Mouse (Mus musculus) liver (tissue): ENCODE measurements around the gene Gngt2.
"Not testable (repeated sequence)": the region's sequence is repeated elsewhere in the genome, so short reads cannot be mapped to it uniquely, and the experiment has no call there.

Experiments used
- DNase-seq: peaks from one replicate; pipeline ENCODE4 v3.0.0-alpha.2; 2020; ENCODE audit warnings: mixed read lengths

Gngt2 gene

DNA sequence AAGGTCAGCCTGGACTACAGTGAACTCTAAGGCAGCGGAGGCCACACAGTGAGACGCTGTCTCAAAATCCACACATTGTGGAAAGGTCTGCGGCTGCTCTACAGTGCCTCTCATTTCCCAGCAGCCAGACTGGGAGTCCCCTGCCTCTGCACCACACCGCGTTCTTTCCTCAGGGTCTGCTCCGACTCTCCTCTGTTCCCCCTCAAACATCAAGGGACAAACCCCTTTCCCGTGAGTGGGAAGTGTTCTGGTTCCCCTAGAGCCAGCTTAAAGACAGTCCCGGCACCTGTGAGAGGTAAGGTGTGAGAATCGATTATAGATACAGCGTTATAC is 4.4 kb downstream of the Gngt2 start:
- DNase-seq = no peak

DNA sequence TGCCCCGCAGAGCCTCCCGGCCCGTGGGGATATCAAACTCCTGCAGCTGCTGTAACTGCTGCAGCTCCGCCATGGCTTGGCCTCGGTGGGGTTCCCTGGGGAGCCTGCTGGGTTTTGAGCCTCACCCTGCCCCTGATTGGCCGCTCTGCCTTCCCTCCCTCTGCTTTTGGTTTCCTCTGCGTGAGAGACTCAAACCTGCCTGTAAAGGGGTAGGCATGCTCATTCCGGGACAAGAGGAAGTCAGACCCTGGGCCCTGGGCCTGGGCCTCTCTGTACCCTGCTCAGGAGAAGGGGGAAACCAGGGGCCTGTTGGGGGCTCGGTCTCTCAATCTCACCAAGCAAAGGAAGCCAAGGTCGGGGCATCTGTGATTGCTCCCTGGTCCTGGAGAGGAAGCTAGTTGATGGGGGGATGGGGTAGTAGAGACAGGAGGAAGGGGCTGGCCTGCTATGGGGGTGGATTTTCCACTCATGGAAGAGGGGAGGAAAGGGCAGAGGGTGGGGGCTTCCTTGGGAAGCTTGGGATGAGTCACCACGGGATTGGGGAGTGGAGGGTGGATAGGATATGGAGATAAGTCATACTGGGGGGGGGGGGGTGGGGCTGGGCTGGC is 5.2 kb downstream of the Gngt2 start, which contains the start of gene Abi3:
Gene Abi3 (minus strand): TSS at position 403 of the 608 bp plus-strand sequence.
- peak; percentile 74 for DNase-seq

DNA sequence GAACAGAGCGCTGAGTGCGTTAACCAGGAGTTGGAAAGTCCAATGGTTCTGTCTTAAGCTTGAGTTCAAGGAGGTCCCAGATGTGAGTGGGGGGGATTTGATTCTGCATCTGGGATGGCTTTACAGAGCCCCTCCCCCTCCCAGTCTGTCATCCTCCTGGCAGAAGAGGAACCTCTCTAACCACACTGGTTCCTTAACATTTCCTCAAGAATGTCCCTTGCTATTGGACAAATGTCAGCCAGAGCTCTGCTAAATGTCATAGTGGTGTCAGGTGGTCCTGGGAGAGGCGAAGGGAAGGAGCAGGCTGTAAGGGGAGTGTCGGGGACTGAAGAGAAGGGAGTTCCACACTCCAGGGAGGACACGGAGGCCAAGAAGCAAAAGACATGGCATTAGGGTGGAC is 5.9 kb downstream of the Gngt2 start:
- no peak for DNase-seq

DNA sequence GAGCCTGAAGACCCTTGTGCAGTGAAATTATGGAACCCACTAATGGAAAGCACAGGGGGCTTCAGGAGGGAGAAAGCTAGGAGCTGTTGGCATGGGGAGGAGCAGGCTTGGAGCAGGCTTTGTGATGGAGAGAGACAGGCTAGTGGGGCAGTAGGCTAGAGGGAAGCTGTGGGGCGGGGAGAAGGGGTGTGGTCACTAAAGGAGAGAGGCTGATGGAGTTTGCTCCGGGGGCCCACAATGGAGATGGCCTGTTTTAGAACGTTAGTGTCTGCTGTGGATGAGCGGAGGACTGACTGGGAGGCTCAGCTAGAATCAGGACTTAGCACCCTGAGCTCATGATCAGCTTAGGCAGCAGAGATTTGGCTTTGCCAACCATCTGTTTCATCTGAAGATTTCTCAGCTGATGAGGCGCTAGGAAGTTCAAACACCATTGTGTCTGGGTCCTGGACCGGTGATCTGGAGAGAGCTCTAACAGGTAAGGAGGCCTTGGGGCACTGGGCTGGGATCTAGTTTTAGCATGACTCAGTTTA is 6.5 kb downstream of the Gngt2 start:
- no peak for DNase-seq

DNA sequence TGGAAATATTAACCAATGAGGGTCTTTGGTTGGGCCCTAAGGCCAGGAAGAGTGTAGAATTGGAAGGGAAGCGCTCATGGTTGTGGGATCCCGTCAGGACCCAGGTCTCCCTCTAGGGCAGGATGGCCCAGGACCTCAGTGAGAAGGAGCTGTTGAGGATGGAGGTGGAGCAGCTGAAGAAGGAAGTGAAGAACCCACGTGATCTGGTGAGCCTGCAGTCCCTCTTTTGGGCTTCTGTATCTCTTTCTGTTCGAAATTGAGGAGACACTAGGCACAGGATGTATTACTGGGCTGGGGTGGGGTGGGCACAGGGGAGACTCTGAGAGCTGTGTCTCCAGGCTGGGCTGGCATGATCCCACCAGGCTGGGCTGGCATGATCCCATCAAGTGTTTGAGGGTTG is 7.9 kb downstream of the Gngt2 start:
- DNase-seq = no peak

DNA sequence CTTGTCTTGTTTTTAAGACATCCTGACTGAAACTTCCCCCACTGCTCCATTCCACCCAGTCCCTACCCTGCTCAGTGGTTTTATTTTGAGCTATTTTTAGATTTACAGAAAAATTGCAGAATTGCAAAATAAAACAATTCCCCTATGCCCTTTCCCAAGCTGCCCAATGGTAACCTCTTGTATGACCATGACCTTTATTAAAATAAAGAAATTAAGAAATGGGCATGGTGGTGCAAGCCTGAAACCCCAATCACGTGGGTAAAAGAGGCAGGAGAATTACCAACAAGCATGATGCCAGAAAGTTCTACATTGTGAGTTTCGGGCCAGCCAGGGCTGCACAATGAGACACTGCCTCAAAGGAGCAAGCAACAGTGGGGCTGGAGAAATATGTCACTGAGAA is 13.9 kb downstream of the Gngt2 start:
- no peak for DNase-seq

DNA sequence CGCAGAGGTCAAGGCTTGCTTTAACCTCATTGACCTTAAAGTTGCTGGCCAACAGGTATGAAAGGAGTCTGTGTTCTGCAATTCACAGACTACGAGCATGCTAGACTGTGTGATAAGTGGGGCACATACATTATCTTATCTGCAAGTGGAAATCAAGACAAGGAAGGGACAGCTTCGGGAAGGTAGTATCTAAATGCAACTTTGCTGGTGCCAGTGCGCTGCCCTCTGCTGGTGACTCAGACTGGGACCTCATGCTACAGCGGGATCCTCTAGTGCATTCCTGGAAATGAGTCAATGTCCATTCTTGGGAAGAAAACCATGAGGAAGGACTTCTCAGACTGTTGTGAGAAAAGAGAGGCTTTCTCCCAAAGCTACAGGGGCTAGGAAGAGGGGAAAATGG is 16.7 kb downstream of the Gngt2 start:
- peak; percentile 64 for DNase-seq

DNA sequence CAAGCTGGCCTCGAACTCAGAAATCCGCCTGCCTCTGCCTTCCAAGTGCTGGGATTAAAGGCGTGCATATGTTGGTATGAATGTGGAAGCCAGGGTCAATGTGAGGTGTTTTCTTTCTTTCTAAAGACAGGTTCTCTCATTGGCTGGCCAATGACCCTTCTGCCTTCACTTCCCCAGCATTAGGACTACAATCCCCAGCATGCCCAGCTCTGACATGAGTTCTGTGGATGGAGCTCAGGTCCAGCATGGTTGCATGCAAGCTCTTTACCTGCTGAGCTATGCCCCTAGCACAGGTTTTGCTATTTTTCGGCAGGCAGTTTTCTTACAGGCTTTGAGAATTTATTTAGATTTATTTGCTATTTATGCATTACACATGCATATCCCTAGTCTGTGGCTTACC is 20.3 kb downstream of the Gngt2 start:
- DNase-seq = no peak

DNA sequence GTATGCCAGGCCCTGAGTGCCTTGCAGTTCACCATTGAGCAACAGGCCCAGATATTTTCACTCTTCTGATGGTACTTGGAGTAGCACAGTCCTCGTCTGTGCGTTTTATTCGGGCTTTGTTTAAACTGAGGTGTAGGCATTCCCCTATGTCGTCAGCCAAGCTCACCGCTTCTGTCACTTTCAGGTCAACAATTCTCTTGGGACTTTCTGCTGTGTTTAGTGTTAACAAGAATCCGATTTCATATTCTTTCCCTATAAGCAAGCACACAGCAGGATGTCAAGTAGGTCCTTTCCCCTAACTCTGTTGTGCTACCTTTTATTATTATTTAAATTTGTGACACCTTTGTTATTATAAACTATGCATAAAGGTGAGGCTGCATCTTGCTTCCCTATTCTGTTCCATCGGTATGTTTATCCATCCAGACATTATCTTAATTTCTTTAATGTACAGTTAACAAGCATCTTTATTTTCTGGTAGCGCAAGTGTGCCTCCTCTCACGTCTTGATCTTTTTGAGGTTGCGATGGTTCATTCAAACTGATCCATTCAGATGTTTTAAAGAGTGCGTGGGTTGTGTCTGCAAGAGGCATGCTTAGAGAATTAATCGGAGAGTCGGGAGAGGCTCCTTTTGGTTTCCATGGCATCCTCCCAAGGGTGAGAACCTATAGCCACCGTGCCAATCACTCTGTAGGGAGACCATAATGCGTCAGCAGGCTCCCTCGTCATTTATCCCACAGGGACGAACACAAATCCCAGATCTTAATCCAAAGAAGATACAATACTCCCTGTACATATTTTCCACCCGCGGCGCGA is 20.9 kb downstream of the Gngt2 start:
- DNase-seq = no peak

DNA sequence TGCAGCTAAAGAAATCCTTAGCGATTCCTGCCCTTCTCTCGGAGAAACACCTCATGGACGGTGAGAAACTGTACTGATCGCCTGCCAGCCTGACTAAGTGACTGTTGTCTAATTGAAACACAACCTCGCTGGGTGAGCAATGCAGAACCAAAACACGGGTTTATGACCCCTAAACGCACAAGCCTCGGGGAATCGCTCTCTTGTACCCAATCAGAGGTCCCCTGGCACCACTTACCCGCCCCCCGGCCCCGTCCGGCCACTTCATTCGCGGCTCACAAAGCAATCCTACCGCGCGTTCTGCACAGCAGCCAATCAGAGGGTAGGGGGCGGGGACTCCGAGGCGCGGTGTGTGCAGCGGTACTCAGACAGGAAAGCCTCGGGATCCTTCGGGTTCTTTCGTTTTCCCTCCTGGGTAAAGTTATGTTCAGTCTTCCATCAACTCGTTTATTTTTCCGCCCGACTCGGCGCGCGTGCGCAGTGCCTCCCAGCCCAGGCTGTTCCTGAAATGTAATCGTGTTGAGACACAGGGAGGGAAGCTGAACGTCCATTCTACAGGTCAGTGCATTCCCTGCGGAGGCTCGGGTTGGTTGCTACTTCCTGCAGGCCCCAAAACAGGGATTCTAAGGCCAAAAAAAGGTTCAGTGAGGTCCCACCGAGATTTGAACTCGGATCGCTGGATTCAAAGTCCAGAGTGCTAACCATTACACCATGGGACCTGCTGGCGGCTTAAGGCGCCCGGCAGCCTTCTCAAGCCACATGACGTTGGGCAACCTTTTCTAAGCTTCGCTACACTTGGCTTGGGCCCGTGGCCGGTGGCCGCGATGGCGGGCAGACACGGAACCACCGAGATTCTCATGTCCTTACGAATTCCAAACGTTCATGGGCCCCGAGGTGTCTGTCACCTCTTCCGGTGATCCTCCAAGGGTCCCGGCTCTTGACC is 21.8 kb downstream of the Gngt2 start:
- peak; percentile 98 for DNase-seq

DNA sequence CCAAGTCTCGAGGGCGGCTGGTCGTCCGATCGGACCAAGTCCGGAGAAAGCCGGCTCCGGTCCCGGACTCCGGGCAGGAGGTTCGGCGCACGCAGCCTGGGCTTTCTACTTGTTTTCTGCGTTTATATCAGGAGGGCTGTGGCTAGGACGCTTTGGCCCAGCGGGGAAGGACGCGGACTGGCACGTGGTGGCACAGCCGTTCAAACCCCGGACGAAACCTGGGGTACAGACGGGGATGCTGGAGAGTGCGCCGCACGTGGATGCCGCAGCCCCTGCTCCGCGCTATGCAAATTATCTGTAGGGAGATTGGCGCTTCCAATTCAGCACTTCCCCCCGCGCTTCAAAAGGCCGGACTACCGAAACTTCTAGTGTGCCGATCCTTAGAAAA is 22.4 kb downstream of the Gngt2 start:
- DNase-seq = peak; percentile 81

DNA sequence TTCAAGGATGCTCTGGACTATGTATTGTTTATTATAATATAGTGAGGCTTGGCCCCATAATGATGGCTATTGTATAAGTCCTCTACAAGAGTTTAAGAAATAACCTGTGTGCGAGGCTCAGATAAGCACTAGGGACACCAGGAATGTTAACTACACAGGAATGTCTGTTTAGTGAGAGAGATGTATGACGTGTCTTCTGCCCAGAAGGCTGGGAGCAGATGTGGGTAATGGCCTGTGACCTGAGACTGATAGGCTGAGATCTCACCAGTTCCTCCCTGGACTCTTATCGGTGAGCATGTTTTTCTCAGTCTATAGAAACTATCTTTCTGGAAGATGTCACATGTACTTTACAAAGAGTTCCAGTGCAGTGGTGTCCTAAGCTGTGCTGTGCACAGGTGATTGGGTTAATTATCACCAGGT is 23.1 kb downstream of the Gngt2 start:
- DNase-seq = peak; percentile 68

DNA sequence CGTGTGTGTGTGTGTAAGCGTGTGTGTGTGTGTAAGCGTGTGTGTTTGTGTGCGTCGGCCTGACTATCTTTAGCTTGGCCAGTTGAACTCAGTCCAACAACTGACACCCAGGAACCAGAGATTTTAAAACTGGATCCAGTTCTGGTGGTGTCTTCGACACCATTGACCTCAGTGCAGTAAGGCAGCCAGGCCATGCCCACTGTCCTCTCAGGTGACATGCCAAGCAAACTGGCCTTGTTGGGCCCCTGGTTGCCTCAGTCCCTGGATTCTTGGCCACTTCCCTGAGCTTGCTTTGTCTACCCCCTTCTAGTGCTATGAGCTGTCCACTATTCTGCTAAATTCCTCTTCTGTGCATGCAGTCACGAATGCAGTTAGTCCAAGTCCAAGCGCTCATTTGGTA is 24.4 kb downstream of the Gngt2 start:
- no peak for DNase-seq

DNA sequence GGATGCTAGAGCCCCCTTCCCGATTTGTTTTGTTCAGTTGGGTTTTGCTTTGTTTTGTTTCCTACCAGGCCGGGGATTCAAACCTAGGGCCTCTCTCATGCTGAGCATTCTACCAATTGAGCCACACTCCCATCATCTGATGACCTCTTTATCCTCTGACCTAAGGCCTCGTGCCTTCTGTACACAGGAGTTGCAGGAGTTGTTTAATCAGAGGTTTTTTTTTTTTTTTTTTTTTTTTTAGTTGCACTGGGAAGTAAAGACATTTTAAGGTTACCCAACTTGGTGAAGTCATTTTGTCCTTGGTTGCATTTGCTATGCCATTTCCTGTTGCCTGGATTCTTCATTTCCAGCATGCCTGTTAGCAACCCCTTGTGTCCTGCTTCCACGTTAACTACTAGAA is 32.4 kb downstream of the Gngt2 start:
- no peak for DNase-seq

DNA sequence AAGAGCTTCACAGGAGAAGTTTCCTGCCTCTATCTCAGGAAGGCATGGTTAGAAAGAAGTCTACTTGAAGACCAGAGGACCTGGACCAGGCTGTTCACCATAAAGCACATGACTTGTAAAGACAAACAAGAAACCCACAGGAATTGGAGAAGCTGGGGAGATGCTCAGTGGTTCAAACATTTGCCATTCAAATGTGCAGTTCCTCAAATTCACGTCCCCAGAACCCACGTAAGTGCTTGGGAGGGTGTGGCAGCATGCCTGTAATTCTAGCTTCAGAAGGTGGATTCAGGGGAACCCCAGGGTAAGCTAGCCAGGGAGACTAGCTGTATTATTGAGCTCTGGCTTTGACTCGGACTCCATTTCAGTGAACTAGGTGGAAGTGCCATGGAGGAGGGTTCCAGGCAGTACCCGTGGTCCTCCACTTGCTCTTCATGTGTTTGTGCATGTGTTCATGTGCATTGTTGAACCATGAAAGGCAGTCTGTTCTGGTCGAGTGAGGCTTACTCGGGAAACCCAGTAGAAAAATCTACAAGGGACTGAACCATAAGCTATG is 33.0 kb downstream of the Gngt2 start:
- DNase-seq = no peak

DNA sequence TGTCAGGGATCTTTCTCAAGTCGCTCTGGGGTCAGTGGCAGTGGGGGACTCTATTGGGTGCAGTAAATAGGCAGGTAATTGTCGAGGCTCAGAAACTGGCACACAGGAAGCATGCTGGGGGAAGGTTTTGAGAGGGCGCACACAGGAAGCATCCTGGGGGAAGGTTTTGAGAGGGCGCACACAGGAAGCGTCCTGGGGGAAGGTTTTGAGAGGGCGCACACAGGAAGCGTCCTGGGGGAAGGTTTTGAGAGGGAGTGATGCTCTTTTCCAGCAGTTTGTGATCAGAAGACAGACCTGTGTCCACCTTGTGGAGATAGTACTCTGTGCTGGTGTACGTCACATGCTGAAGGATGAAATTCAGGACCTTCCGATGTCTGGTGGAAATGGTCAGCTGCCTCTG is 38.8 kb downstream of the Gngt2 start:
- DNase-seq = no peak

DNA sequence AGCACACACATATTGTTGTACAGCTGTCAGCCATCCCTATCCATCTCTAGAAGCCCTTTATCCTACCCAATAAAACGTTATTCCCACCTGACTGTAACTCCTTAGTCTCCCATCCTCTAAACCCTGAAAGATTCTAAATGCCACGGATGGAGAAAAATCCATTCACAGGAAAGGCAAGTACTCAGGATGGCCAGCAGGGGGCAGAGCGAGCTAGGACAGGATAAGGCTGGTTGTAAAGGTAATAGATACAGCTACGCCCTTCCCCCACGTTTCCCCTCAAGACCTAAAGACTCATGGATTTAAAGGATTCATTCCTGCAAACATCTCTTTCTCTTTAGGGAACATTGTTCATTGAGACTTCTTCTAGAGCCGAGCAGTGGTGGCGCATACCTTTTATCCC is 39.3 kb downstream of the Gngt2 start:
- peak; percentile 76 for DNase-seq

DNA sequence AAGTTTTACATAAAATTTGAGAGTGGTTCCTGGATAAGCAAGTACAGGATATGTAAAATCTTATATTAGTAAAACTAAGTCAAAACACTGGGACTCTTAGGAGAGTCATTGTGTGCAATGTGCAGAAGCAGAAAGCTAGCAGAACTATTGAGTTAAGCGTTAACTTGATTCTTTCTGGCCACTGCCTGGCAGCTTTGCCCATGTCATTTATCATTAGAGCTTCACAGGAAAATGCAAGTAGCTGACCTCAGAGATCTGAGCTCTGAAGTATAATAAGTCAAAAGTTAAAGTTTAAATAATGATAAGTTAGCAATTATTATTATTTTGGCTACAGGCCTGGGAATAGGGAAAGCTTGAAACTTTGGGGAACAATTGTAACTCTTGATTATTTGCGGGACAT is 42.8 kb downstream of the Gngt2 start:
- not testable (repeated sequence) for DNase-seq

DNA sequence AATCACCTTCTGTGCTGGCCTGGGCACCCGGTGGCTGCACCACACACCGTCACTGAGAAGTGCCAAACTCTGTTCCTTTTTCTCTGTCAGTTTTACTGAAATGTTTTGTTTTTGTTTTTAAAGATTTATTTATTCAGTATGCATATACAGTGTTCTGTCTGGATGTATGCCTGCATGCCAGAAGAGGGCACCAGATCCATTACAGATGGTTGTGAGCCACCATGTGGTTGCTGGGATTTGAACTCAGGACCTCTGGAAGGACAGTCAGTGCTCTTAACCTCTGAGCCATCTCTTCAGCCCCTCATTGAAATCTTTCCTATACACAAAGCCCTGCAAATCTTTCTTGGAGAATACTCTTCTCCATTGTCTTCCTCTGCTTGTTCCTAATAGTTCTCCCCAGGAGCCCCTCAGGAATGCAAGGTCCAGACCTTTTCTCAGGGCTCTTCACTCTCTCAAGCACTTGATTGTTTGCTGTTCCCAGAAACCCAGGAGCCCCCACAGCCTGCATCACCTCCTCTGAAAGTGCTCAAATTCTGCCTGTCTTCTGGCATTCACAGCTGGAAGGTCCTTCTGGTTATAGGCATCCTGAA is 53.5 kb downstream of the Gngt2 start:
- DNase-seq = no peak
